ENCODE assay signal across 8 mouse cellular contexts in genomic region chr13:104286897-104287309, GRCm38 (mm10). TPM values are rescaled to one million over a fixed set of nuclear protein-coding genes. Genes with fewer than 3 reads are reported as not detected.
DNase-seq lines count a peak whose midpoint lies in the region; ATAC-seq and TF ChIP-seq lines count a peak whose summit lies in the region.

No protein-coding gene starts in this region.

- peak; percentile 66 for DNase-seq in fat pad, adult 2 months (ENCODE audit: extremely low read depth, low read depth, low spot score)
- DNase-seq in liver, adult 2 months (ENCODE audit: extremely low read depth, low read depth, low spot score), result peak; percentile 94
- DNase-seq in spleen, postnatal 4 days (ENCODE audit: low spot score in 2 of 2), result peak; percentile 75 to 84

- no peak for TF ChIP-seq CTCF in liver, adult 2 months (IDR thresholded peaks at IDR 0.05; ENCODE audit: low read depth, low read length)

- H3K36me3 ChIP-seq in heart, embryonic 12.5 days, result no peaks in the 10 kb centered on the region
- H3K36me3 ChIP-seq in kidney, embryonic 16.5 days (ENCODE audit: insufficient read depth, low read length), result no peaks in the 10 kb centered on the region
- no peaks in the 10 kb centered on the region for H3K36me3 ChIP-seq in liver, adult 2 months (ENCODE audit: control insufficient read depth, insufficient read depth, low read length)

- under 1% methylated on average over 10 of the region's 10 CpGs for WGBS in heart, embryonic 12.5 days
- 0% methylated on average over 10 of the region's 10 CpGs for WGBS in kidney, embryonic 16.5 days
- under 1% methylated on average over 10 of the region's 10 CpGs for WGBS in liver, adult 2 months

- H3K9me3 ChIP-seq in heart, embryonic 12.5 days (replicated peaks), result no peaks in the 10 kb centered on the region
- no peaks in the 10 kb centered on the region for H3K9me3 ChIP-seq in kidney, embryonic 16.5 days (ENCODE audit: low read length)

- H3K9ac ChIP-seq in heart, embryonic 12.5 days, result peak overlapping the region; percentile 62
- H3K9ac ChIP-seq in kidney, embryonic 16.5 days (replicated peaks; ENCODE audit: low read length), result peak overlapping the region; percentile 57
- H3K9ac ChIP-seq in liver, adult 2 months (ENCODE audit: low read depth, low read length), result peak overlapping the region; percentile 76

- H3K27me3 ChIP-seq in heart, embryonic 12.5 days (replicated peaks), result no peaks in the 10 kb centered on the region
- H3K27me3 ChIP-seq in kidney, embryonic 16.5 days (ENCODE audit: insufficient read depth, low read length), result no peaks in the 10 kb centered on the region
- H3K27me3 ChIP-seq in liver, adult 2 months (ENCODE audit: control insufficient read depth, insufficient read depth, low read length), result no peaks in the 10 kb centered on the region

- H3K27ac ChIP-seq in brown adipose tissue, adult 24 weeks (replicated peaks; ENCODE audit: low read depth, low read length), result peak overlapping the region; percentile 74
- H3K27ac ChIP-seq in heart, embryonic 12.5 days (ENCODE audit: poor library complexity, severe bottlenecking), result peak overlapping the region; percentile 86
- H3K27ac ChIP-seq in kidney, embryonic 16.5 days (ENCODE audit: low read length), result peak overlapping the region; percentile 82
- peak overlapping the region; percentile 96 for H3K27ac ChIP-seq in liver, adult 2 months (replicated peaks; ENCODE audit: insufficient read depth, low read depth, low read length)

- H3K4me3 ChIP-seq in brown adipose tissue, adult 24 weeks (ENCODE audit: insufficient read depth, low read depth, low read length), result peak overlapping the region; percentile 59
- peak overlapping the region; percentile 55 for H3K4me3 ChIP-seq in heart, embryonic 12.5 days
- peak overlapping the region; percentile 58 for H3K4me3 ChIP-seq in kidney, embryonic 16.5 days (ENCODE audit: low read length)
- H3K4me3 ChIP-seq in liver, adult 2 months (ENCODE audit: insufficient read depth, low read depth, low read length), result peak overlapping the region; percentile 45

- ATAC-seq in CD4-positive, CD25-positive, alpha-beta regulatory T cell, adult 4 months, result peak; percentile 78
- ATAC-seq in heart, embryonic 12.5 days (ENCODE audit: insufficient number of reproducible peaks, low FRiP score), result peak; percentile 94
- peak; percentile 93 for ATAC-seq in kidney, embryonic 16.5 days (ENCODE audit: low FRiP score, low TSS enrichment)
- ATAC-seq in monocyte, adult 5-6 weeks (replicated peaks; ENCODE audit: insufficient number of reproducible peaks, low FRiP score, low TSS enrichment, poor library complexity, severe bottlenecking), result peak; percentile 97

- peak overlapping the region; percentile 58 for H3K4me2 ChIP-seq in heart, embryonic 12.5 days
- peak overlapping the region; percentile 80 for H3K4me2 ChIP-seq in kidney, embryonic 16.5 days (replicated peaks; ENCODE audit: low read depth, low read length)

- H3K4me1 ChIP-seq in brown adipose tissue, adult 24 weeks (ENCODE audit: control insufficient read depth, insufficient read depth, insufficient read length, low read length), result no peaks in the 10 kb centered on the region
- H3K4me1 ChIP-seq in heart, embryonic 12.5 days (replicated peaks), result no peaks in the 10 kb centered on the region
- H3K4me1 ChIP-seq in kidney, embryonic 16.5 days (ENCODE audit: insufficient read depth, low read length), result peaks cover 6% of the 10 kb centered on the region
- peaks cover 1% of the 10 kb centered on the region; the same call in 1 of the 2 replicates for H3K4me1 ChIP-seq in liver, adult 2 months (ENCODE audit: control insufficient read depth, insufficient read depth, low read length)

- TF ChIP-seq POLR2A in liver, adult 2 months (IDR thresholded peaks at IDR 0.05; ENCODE audit: extremely low read depth, insufficient read depth, low read length), result no peak

- no peaks in the 10 kb centered on the region for H3K79me2 ChIP-seq in liver, adult 2 months (ENCODE audit: control insufficient read depth, insufficient read depth, low read length)

RNA-seq across cellular contexts. Expression of gene Adamts6, which starts 0.7 kb away (rescaled TPM):
- 10 to 100 TPM; 24.2 to 26.5 TPM for polyA plus RNA-seq in CD4-positive, CD25-positive, alpha-beta regulatory T cell, adult 4 months (2017; shearing (Covaris generic))
- 0.17 and 1.5 TPM in 2 replicates for polyA plus RNA-seq in brown adipose tissue, adult 24 weeks (2012; ENCODE audit: insufficient read depth, insufficient read length, missing spikeins)
- polyA plus RNA-seq in heart, embryonic 12.5 days (2016; fragmentation: Nextera tagmentation; extraction: Ambion mirVana), result 5.7 and 6.8 TPM in 2 replicates
- 1.9 and 3.2 TPM in 2 replicates for polyA plus RNA-seq in kidney, embryonic 16.5 days (2015; fragmentation: Nextera tagmentation; extraction: Ambion mirVana)
- total RNA-seq in liver, adult 2 months (2014; rRNA removed), result 2.1 and 4.4 TPM in 2 replicates
- 0.25 and 0.75 TPM in 2 replicates for polyA plus RNA-seq in liver, adult 2 months (2012; rRNA removed)
- total RNA-seq in monocyte, adult 5-6 weeks (2017), result 7.8 to 25.3 TPM (median 18.7 TPM) in 3 replicates

RNA-seq across cellular contexts. Expression of gene Ppwd1, which starts 58.3 kb away (rescaled TPM):
- 10 to 100 TPM; 14.9 to 15.6 TPM for polyA plus RNA-seq in CD4-positive, CD25-positive, alpha-beta regulatory T cell, adult 4 months (2017; shearing (Covaris generic))
- 11.2 and 11.9 TPM in 2 replicates for polyA plus RNA-seq in brown adipose tissue, adult 24 weeks (2012; ENCODE audit: insufficient read depth, insufficient read length, missing spikeins)
- 10.6 and 11.0 TPM in 2 replicates for polyA plus RNA-seq in heart, embryonic 12.5 days (2016; fragmentation: Nextera tagmentation; extraction: Ambion mirVana)
- 16.7 and 17.9 TPM in 2 replicates for polyA plus RNA-seq in kidney, embryonic 16.5 days (2015; fragmentation: Nextera tagmentation; extraction: Ambion mirVana)
- total RNA-seq in liver, adult 2 months (2014; rRNA removed), result 9.5 and 11.2 TPM in 2 replicates
- 0.90 and 1.0 TPM in 2 replicates for polyA plus RNA-seq in liver, adult 2 months (2012; rRNA removed)
- total RNA-seq in monocyte, adult 5-6 weeks (2017), result 26.5 to 44.2 TPM (median 29.4 TPM) in 3 replicates

RNA-seq across cellular contexts. Expression of gene Cenpk, which starts 58.5 kb away (rescaled TPM):
- 1 to 10 TPM; 2.6 to 5.6 TPM for polyA plus RNA-seq in CD4-positive, CD25-positive, alpha-beta regulatory T cell, adult 4 months (2017; shearing (Covaris generic))
- 1.3 TPM in 1 of 2 replicates, not detected in the other for polyA plus RNA-seq in brown adipose tissue, adult 24 weeks (2012; ENCODE audit: insufficient read depth, insufficient read length, missing spikeins)
- 50.1 and 53.8 TPM in 2 replicates for polyA plus RNA-seq in heart, embryonic 12.5 days (2016; fragmentation: Nextera tagmentation; extraction: Ambion mirVana)
- 58.6 and 62.4 TPM in 2 replicates for polyA plus RNA-seq in kidney, embryonic 16.5 days (2015; fragmentation: Nextera tagmentation; extraction: Ambion mirVana)
- total RNA-seq in liver, adult 2 months (2014; rRNA removed), result 1.3 and 1.5 TPM in 2 replicates
- 0.12 and 0.27 TPM in 2 replicates for polyA plus RNA-seq in liver, adult 2 months (2012; rRNA removed)
- 10.9 to 20.7 TPM (median 17.3 TPM) in 3 replicates for total RNA-seq in monocyte, adult 5-6 weeks (2017)

Comparison
In these comparisons a context has a peak if more than half of its experiments do, and no peak if none do; other contexts are left out.
1. Peak in every context shown above with its lines: DNase-seq, ATAC-seq, H3K4me3 ChIP-seq and H3K27ac ChIP-seq.